Mouse (Mus musculus): ENCODE measurements around the gene Ect2. TPM values are rescaled to one million over a fixed set of nuclear protein-coding genes. Genes with fewer than 3 reads are reported as not detected.

The Ect2 gene
- total and polyA plus RNA-seq, 2 experiments from 2014 or later: 8.6 to 14.7 TPM

GRCm38 (mm10) chr3:27109109-27109508 is 44.6 kb downstream of the Ect2 start:
- Histone ChIP-seq H3K27me3 (ENCODE audit: control insufficient read depth, insufficient read depth, low read length) (no peaks in the 10 kb centered on the region), H3K9ac (replicated peaks; ENCODE audit: low read depth, low read length) (no peak overlapping the region), H3K4me3 (ENCODE audit: low read depth, low read length) (no peak overlapping the region), H3K4me2 (ENCODE audit: low read depth, low read length) (no peak overlapping the region), H3K4me1 (ENCODE audit: control insufficient read depth, insufficient read depth) (no peaks in the 10 kb centered on the region), H3K36me3 (replicated peaks; ENCODE audit: control insufficient read depth, insufficient read depth, low read length) (peaks cover 55% of the 10 kb centered on the region), H3K27ac (ENCODE audit: low read depth) (no peak overlapping the region), H3K9me3 (replicated peaks; ENCODE audit: control insufficient read depth, low read length) (no peaks in the 10 kb centered on the region)
- DNase-seq (ENCODE audit: low spot score): no peak
- no peak for ATAC-seq (ENCODE audit: insufficient read depth, low read depth)
- TF ChIP-seq CTCF (IDR thresholded peaks at IDR 0.05; ENCODE audit: low read depth) (no peak), EP300 (IDR thresholded peaks at IDR 0.05; ENCODE audit: low read depth) (no peak)
- 85% methylated on average over 4 of the region's 4 CpGs for WGBS

GRCm38 (mm10) chr3:27107142-27107541 is 46.5 kb downstream of the Ect2 start:
- TF ChIP-seq CTCF (IDR thresholded peaks at IDR 0.05; ENCODE audit: low read depth) (no peak), EP300 (IDR thresholded peaks at IDR 0.05; ENCODE audit: low read depth) (no peak)
- no peaks in the 10 kb centered on the region for H3K27me3 ChIP-seq (ENCODE audit: control insufficient read depth, insufficient read depth, low read length)
- no peak overlapping the region for H3K4me3 ChIP-seq (ENCODE audit: low read depth, low read length)
- no peak overlapping the region for H3K27ac ChIP-seq (ENCODE audit: low read depth)
- H3K9ac ChIP-seq (replicated peaks; ENCODE audit: low read depth, low read length): no peak overlapping the region
- H3K36me3 ChIP-seq (replicated peaks; ENCODE audit: control insufficient read depth, insufficient read depth, low read length): peaks cover 64% of the 10 kb centered on the region
- DNase-seq (ENCODE audit: low spot score) (no peak), ATAC-seq (ENCODE audit: insufficient read depth, low read depth) (no peak)
- WGBS: 83% methylated on average over 6 of the region's 6 CpGs
- no peak overlapping the region for H3K4me2 ChIP-seq (ENCODE audit: low read depth, low read length)
- no peaks in the 10 kb centered on the region for H3K4me1 ChIP-seq (ENCODE audit: control insufficient read depth, insufficient read depth)
- no peaks in the 10 kb centered on the region for H3K9me3 ChIP-seq (replicated peaks; ENCODE audit: control insufficient read depth, low read length)

GRCm38 (mm10) chr3:27102965-27103364 is 50.7 kb downstream of the Ect2 start:
- Histone ChIP-seq H3K4me1 (ENCODE audit: control insufficient read depth, insufficient read depth) (no peaks in the 10 kb centered on the region), H3K36me3 (replicated peaks; ENCODE audit: control insufficient read depth, insufficient read depth, low read length) (peaks cover 75% of the 10 kb centered on the region), H3K9me3 (replicated peaks; ENCODE audit: control insufficient read depth, low read length) (no peaks in the 10 kb centered on the region), H3K4me2 (ENCODE audit: low read depth, low read length) (no peak overlapping the region), H3K27ac (ENCODE audit: low read depth) (no peak overlapping the region), H3K9ac (replicated peaks; ENCODE audit: low read depth, low read length) (no peak overlapping the region), H3K4me3 (ENCODE audit: low read depth, low read length) (no peak overlapping the region), H3K27me3 (ENCODE audit: control insufficient read depth, insufficient read depth, low read length) (no peaks in the 10 kb centered on the region)
- TF ChIP-seq CTCF (IDR thresholded peaks at IDR 0.05; ENCODE audit: low read depth): no peak
- no peak for TF ChIP-seq EP300 (IDR thresholded peaks at IDR 0.05; ENCODE audit: low read depth)
- 80% methylated on average over 6 of the region's 6 CpGs for WGBS
- no peak for DNase-seq (ENCODE audit: low spot score)
- no peak for ATAC-seq (ENCODE audit: insufficient read depth, low read depth)

GRCm38 (mm10) chr3:27098633-27099032 is 55.0 kb downstream of the Ect2 start:
- peaks cover 55% of the 10 kb centered on the region for H3K36me3 ChIP-seq (replicated peaks; ENCODE audit: control insufficient read depth, insufficient read depth, low read length)

GRCm38 (mm10) chr3:27086221-27086620 is 67.5 kb downstream of the Ect2 start:
- Histone ChIP-seq H3K27me3 (ENCODE audit: control insufficient read depth, insufficient read depth, low read length) (no peaks in the 10 kb centered on the region), H3K27ac (ENCODE audit: low read depth) (no peak overlapping the region), H3K4me2 (ENCODE audit: low read depth, low read length) (no peak overlapping the region), H3K9me3 (replicated peaks; ENCODE audit: control insufficient read depth, low read length) (no peaks in the 10 kb centered on the region), H3K36me3 (replicated peaks; ENCODE audit: control insufficient read depth, insufficient read depth, low read length) (peaks cover 13% of the 10 kb centered on the region), H3K4me1 (ENCODE audit: control insufficient read depth, insufficient read depth) (no peaks in the 10 kb centered on the region), H3K9ac (replicated peaks; ENCODE audit: low read depth, low read length) (no peak overlapping the region), H3K4me3 (ENCODE audit: low read depth, low read length) (no peak overlapping the region)
- no peak for ATAC-seq (ENCODE audit: insufficient read depth, low read depth)
- DNase-seq (ENCODE audit: low spot score): no peak
- no peak for TF ChIP-seq CTCF (IDR thresholded peaks at IDR 0.05; ENCODE audit: low read depth)
- no peak for TF ChIP-seq EP300 (IDR thresholded peaks at IDR 0.05; ENCODE audit: low read depth)
- WGBS: 95% methylated on average over 6 of the region's 6 CpGs

More at GRCm38 (mm10) chr3:27098633-27099032, 55.0 kb downstream of the Ect2 start:
- WGBS: 91% methylated on average over 6 of the region's 6 CpGs
- no peak overlapping the region for H3K4me2 ChIP-seq (ENCODE audit: low read depth, low read length)
- H3K4me3 ChIP-seq (ENCODE audit: low read depth, low read length): no peak overlapping the region
- no peak overlapping the region for H3K27ac ChIP-seq (ENCODE audit: low read depth)
- DNase-seq (ENCODE audit: low spot score) (no peak), ATAC-seq (ENCODE audit: insufficient read depth, low read depth) (no peak)
- no peaks in the 10 kb centered on the region for H3K4me1 ChIP-seq (ENCODE audit: control insufficient read depth, insufficient read depth)
- H3K9me3 ChIP-seq (replicated peaks; ENCODE audit: control insufficient read depth, low read length): no peaks in the 10 kb centered on the region
- no peak overlapping the region for H3K9ac ChIP-seq (replicated peaks; ENCODE audit: low read depth, low read length)
- TF ChIP-seq CTCF (IDR thresholded peaks at IDR 0.05; ENCODE audit: low read depth): no peak
- no peak for TF ChIP-seq EP300 (IDR thresholded peaks at IDR 0.05; ENCODE audit: low read depth)
- H3K27me3 ChIP-seq (ENCODE audit: control insufficient read depth, insufficient read depth, low read length): no peaks in the 10 kb centered on the region

Measured in heart, postnatal 0 days (tissue).